Mouse (Mus musculus) kidney, embryonic 16.5 days (tissue): ENCODE data around the gene Sestd1. TPM values are rescaled to one million over a fixed set of nuclear protein-coding genes. Genes with fewer than 3 reads are reported as not detected.

Source experiments
- ATAC-seq: fragments of 200-750 bp; cut with Nextera tagmentation; 2 replicates; pipeline ENCODE4 v1.8.0; 2017; ENCODE audit warnings: moderate TSS enrichment; ENCODE audit not compliant: low FRiP score, low TSS enrichment
- H3K27ac ChIP-seq: fragments of 300-500 bp; sonication (generic); 2 replicates; pipeline ENCODE4 v1.5.1; 2014; ENCODE audit warnings: low read length
- H3K27me3 ChIP-seq: fragments of 300-500 bp; sonication (generic); 2 replicates; pipeline ENCODE4 v1.6.1; 2014; ENCODE audit warnings: low read length, control low read depth, mixed read lengths; ENCODE audit not compliant: insufficient read depth
- H3K36me3 ChIP-seq: fragments of 300-500 bp; sonication (generic); 2 replicates; pipeline ENCODE4 v1.6.1; 2014; ENCODE audit warnings: low read length, control low read depth, mixed read lengths; ENCODE audit not compliant: insufficient read depth
- H3K4me1 ChIP-seq: fragments of 300-500 bp; sonication (generic); 2 replicates; pipeline ENCODE4 v1.6.1; 2014; ENCODE audit warnings: low read length, control low read depth, mixed read lengths; ENCODE audit not compliant: insufficient read depth
- H3K4me2 ChIP-seq: fragments of 300-500 bp; sonication (generic); replicated peaks from 2 replicates; pipeline ENCODE4 v1.6.1; 2014; ENCODE audit warnings: low read depth, low read length
- H3K4me3 ChIP-seq: fragments of 300-500 bp; sonication (generic); 2 replicates; pipeline ENCODE4 v1.5.1; 2014; ENCODE audit warnings: mild to moderate bottlenecking, low read length
- H3K9ac ChIP-seq: fragments of 300-500 bp; sonication (generic); replicated peaks from 2 replicates; pipeline ENCODE4 v1.6.1; 2014; ENCODE audit warnings: low read length
- H3K9me3 ChIP-seq: fragments of 300-500 bp; sonication (generic); 2 replicates; pipeline ENCODE4 v1.6.1; 2016; ENCODE audit warnings: low read length, control low read depth
- WGBS: fragments of 180-500 bp; shearing (Covaris S2); extraction: QIAGEN DNeasy Blood & Tissue Kit; methylation state at CpG from one replicate; pipeline ENCODE4 v1.1.7; 2014; 5-methylcytosine and 5-hydroxymethylcytosine counted together
- polyA plus RNA-seq: library from polyadenylated mRNA; unstranded; fragments of >200 nt; fragmentation: Nextera tagmentation; extraction: Ambion mirVana; gene quantifications from 2 replicates; pipeline ENCODE4 v1.2.1, GENCODE M21; 2015

Gene Sestd1
- polyA plus RNA-seq, 1 experiment from 2014 or later, result 30.0 TPM

DNA sequence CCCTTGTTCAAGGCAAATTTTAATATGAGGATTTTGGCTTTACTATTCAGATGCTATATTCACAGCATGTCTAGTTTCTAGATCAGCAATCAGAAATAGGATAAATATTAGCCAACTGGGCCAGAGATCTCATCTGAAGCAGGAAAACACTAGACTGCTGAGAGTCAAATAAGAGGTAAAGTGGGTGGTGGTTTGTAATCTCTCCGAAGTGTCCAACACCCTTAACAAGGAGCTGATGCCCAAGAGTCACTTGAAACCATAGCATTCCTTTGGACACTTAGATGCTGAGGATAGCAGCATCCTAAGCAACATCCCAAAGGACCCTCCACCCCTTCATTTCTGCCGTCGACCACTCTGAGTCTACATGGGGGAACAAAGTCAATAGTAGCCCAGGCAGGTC, 115.7 kb downstream of the Sestd1 start:
- H3K4me1 ChIP-seq, result 0 out of 2 replicates have a peak, but pooled peaks cover 3% of the 10 kb centered on the region
- H3K27me3 ChIP-seq, result no peaks in the 10 kb centered on the region
- H3K9me3 ChIP-seq, result no peaks in the 10 kb centered on the region
- H3K36me3 ChIP-seq, result no peaks in the 10 kb centered on the region
- ATAC-seq, result no peak
- no peak overlapping the region for H3K9ac ChIP-seq
- H3K27ac ChIP-seq, result no peak overlapping the region
- no peak overlapping the region for H3K4me3 ChIP-seq
- WGBS, result 89% methylated on average over 3 of the region's 3 CpGs
- H3K4me2 ChIP-seq, result no peak overlapping the region

- no peak overlapping the region for H3K27ac ChIP-seq
- peak; percentile 42; the same call in 1 of the 2 replicates for ATAC-seq
- H3K4me1 ChIP-seq, result no peaks in the 10 kb centered on the region
- no peaks in the 10 kb centered on the region for H3K27me3 ChIP-seq
- no peak overlapping the region for H3K4me3 ChIP-seq
- H3K9me3 ChIP-seq, result no peaks in the 10 kb centered on the region
- WGBS, result 76% methylated on average over 3 of the region's 3 CpGs
- H3K36me3 ChIP-seq, result no peaks in the 10 kb centered on the region
- no peak overlapping the region for H3K9ac ChIP-seq
- no peak overlapping the region for H3K4me2 ChIP-seq
Measured at GRCm38 (mm10) chr2:77163381-77163780, 117.0 kb downstream of the Sestd1 start.

DNA sequence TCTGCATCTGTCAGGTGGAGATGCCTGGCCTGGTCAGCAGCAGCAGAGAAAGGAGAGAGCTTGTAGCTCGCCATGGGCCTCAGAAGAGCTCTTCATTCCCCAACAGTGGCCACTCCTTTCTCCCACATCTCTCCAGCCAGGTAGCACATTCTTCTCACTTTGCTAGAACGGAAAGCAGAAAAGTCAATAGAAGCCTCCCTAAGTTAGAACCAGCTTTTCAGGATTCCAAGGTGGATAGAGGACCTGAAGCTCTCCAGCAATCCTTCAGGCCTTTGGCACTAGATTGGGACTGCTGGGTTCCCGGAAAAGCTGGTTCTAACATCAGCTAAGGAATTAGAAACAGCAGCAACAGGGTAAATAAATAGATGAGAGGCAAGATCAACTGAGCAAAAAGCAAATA, 118.3 kb downstream of the Sestd1 start:
- no peak overlapping the region for H3K9ac ChIP-seq
- no peaks in the 10 kb centered on the region for H3K9me3 ChIP-seq
- H3K4me1 ChIP-seq, result no peaks in the 10 kb centered on the region
- 74% methylated on average over 3 of the region's 3 CpGs for WGBS
- no peaks in the 10 kb centered on the region for H3K36me3 ChIP-seq
- no peaks in the 10 kb centered on the region for H3K27me3 ChIP-seq
- no peak overlapping the region for H3K27ac ChIP-seq
- ATAC-seq, result no peak
- H3K4me3 ChIP-seq, result no peak overlapping the region
- no peak overlapping the region for H3K4me2 ChIP-seq

DNA sequence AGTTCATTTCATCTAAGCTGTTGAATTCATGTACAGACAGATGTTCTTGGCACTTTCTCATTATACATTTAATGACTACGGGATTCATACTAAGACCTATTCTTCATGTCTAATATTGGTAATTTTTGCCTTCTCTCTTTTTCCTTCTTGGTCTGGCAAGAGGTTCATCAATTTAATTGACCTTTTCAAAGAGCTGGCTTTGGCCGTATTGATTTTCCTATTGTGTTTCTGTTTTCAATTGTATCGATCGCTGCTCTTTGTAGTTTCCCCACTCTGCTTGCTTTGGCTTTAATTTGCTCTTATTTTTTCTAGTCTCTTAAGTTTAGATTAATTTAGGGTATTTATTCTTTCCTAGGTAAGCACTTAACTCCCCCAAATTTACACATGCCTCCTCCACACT, 122.8 kb downstream of the Sestd1 start:
- Histone ChIP-seq H3K27ac (no peak overlapping the region), H3K4me3 (no peak overlapping the region), H3K9me3 (no peaks in the 10 kb centered on the region), H3K9ac (no peak overlapping the region), H3K4me1 (no peaks in the 10 kb centered on the region), H3K4me2 (no peak overlapping the region), H3K27me3 (no peaks in the 10 kb centered on the region), H3K36me3 (no peaks in the 10 kb centered on the region)
- WGBS, result 92% methylated on average over 4 of the region's 4 CpGs
- no peak for ATAC-seq

- Histone ChIP-seq H3K4me2 (no peak overlapping the region), H3K4me1 (peaks cover 4% of the 10 kb centered on the region; the same call in 1 of the 2 replicates), H3K27me3 (no peaks in the 10 kb centered on the region), H3K27ac (no peak overlapping the region), H3K4me3 (no peak overlapping the region), H3K9ac (no peak overlapping the region), H3K36me3 (no peaks in the 10 kb centered on the region), H3K9me3 (no peaks in the 10 kb centered on the region)
- 63% methylated on average over 4 of the region's 4 CpGs for WGBS
- ATAC-seq, result no peak
Measured at GRCm38 (mm10) chr2:77154080-77154479, 126.3 kb downstream of the Sestd1 start.

DNA sequence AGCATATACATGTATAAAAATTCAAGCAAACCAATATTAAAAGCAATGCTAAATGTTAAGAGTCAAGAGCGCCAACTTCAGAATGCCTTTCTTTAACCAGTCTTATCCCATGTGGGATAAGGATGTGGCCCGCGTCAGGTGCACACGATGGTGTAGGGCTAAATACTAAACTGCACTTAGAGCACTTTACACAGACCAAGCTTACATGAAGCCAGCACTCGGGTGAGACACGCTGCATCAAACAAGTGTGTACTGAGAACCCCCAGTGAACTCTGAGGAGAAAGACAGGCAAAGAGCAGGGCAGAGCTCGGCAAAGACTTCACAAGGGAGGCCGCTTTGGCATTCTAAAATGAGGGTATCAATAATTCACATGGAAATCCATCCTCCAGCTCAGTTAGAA, 129.1 kb downstream of the Sestd1 start:
- 95% methylated on average over 8 of the region's 8 CpGs for WGBS
- H3K9me3 ChIP-seq, result no peaks in the 10 kb centered on the region

GRCm38 (mm10) chr2:77149576-77149975, 130.8 kb downstream of the Sestd1 start:
- no peak for ATAC-seq
- Histone ChIP-seq H3K4me2 (no peak overlapping the region), H3K36me3 (no peaks in the 10 kb centered on the region), H3K4me1 (peaks cover 4% of the 10 kb centered on the region; the same call in 1 of the 2 replicates), H3K9ac (no peak overlapping the region), H3K4me3 (no peak overlapping the region), H3K27me3 (no peaks in the 10 kb centered on the region), H3K9me3 (no peaks in the 10 kb centered on the region), H3K27ac (no peak overlapping the region)
- WGBS, result 51% methylated on average over 2 of the region's 2 CpGs

More for the DNA sequence above, 129.1 kb downstream of the Sestd1 start:
- no peaks in the 10 kb centered on the region for H3K27me3 ChIP-seq
- H3K4me2 ChIP-seq, result no peak overlapping the region
- ATAC-seq, result no peak
- H3K27ac ChIP-seq, result no peak overlapping the region
- H3K4me3 ChIP-seq, result no peak overlapping the region
- peaks cover 4% of the 10 kb centered on the region; the same call in 1 of the 2 replicates for H3K4me1 ChIP-seq
- no peaks in the 10 kb centered on the region for H3K36me3 ChIP-seq
- H3K9ac ChIP-seq, result no peak overlapping the region

DNA sequence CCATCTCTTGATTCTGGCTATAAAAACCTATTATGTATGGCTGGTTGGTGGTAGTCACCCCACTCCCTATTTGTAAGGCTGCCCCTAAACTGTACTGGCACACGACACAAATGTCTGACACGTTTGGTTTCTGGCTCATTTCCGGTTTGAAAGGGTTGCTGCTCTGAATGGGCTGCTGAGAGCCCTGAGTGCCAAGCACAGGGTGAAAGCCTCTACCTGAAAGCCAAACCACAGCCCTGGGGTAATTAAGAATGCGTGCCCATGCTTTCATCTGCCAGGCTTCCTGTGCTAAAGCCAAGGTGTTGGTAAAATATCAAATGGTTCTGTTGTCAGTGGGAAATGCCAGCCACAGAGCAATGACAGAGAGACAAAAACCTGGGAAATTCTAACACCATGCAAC, 132.2 kb downstream of the Sestd1 start:
- 65% methylated on average over 4 of the region's 4 CpGs for WGBS
- H3K4me2 ChIP-seq, result no peak overlapping the region
- ATAC-seq, result no peak

GRCm38 (mm10) chr2:77146968-77147367, 133.4 kb downstream of the Sestd1 start:
- H3K4me1 ChIP-seq, result peaks cover 19% of the 10 kb centered on the region
- no peak overlapping the region for H3K9ac ChIP-seq
- WGBS, result 65% methylated on average over 2 of the region's 2 CpGs
- H3K9me3 ChIP-seq, result no peaks in the 10 kb centered on the region
- no peak overlapping the region for H3K4me3 ChIP-seq
- H3K27me3 ChIP-seq, result no peaks in the 10 kb centered on the region
- no peaks in the 10 kb centered on the region for H3K36me3 ChIP-seq
- ATAC-seq, result no peak
- no peak overlapping the region for H3K27ac ChIP-seq
- H3K4me2 ChIP-seq, result no peak overlapping the region

More for the DNA sequence above, 132.2 kb downstream of the Sestd1 start:
- Histone ChIP-seq H3K27ac (no peak overlapping the region), H3K9ac (no peak overlapping the region), H3K36me3 (no peaks in the 10 kb centered on the region), H3K27me3 (no peaks in the 10 kb centered on the region), H3K4me3 (no peak overlapping the region), H3K4me1 (peaks cover 15% of the 10 kb centered on the region), H3K9me3 (no peaks in the 10 kb centered on the region)

DNA sequence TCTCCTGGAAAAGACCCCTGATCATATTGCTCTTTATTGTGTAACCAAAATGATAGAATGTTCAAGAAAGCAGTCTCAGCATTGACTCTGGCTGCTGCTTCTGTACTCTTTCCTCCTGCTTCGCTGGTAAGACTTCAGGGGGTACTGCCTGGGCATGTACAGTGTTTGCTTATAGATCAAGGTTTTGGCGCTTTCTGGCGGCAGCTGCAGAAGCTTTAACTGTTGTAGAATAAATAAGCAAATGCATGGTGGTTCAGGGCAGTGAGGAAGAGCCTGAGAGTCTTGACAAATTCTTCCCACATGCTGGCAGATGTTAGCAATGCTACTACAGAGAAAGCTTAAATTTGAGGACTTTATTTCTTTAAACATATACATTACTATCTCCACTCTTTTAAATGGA, 134.1 kb downstream of the Sestd1 start:
- H3K27ac ChIP-seq, result no peak overlapping the region
- H3K36me3 ChIP-seq, result no peaks in the 10 kb centered on the region
- WGBS, result 77% methylated on average over 3 of the region's 3 CpGs
- H3K27me3 ChIP-seq, result no peaks in the 10 kb centered on the region
- H3K9ac ChIP-seq, result no peak overlapping the region
- ATAC-seq, result no peak
- peaks cover 19% of the 10 kb centered on the region for H3K4me1 ChIP-seq
- no peak overlapping the region for H3K4me3 ChIP-seq
- H3K4me2 ChIP-seq, result no peak overlapping the region
- H3K9me3 ChIP-seq, result no peaks in the 10 kb centered on the region
